Mouse (Mus musculus) cerebellum, adult 11 months (tissue): ENCODE results near the gene Snapc2.
"Not testable (repeated sequence)": the region's sequence is repeated elsewhere in the genome, so short reads cannot be mapped to it uniquely, and the experiment has no call there.

Experiments used
- DNase-seq: peaks from one replicate; pipeline ENCODE4 v3.0.0; 2022

Gene Snapc2

DNA sequence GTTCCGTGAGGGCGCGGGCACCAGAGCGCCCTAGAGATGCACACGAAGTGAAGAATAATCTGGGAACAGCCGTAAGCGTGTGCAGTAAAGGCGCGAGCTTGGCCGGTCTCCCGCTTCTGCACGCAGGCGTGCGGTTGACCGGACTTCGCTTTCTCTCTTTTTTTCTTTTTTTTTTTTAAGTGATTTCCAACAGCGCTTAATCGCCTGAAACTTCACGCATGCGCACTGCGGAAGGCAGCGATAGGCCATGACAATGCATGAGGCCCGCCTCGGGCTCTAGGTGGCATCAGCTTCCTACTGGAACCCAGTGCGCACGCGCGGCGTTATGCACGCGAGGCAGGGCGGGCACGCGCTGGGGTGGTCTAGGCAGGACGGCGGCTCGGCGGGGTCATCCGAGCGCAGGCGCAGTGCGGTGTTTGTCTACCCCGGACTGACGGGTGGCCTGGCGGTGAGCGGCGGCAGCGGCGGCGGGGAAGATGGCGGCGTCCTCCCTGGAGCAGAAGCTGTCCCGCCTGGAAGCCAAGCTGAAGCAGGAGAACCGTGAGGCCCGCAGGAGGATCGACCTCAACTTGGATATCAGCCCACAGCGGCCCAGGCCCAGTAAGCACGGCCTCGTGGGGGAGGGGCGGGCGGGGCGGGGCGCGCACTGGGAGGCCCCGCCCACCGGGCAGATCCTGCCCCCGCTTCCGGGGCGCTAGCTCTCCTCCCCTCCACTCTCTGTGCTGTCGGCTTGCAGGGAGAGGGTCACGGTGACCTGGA is 14.3 kb upstream of the Snapc2 start, which contains the start of the genes Map2k7 and Gm49320:
TSS of gene Map2k7 (plus strand) at position 307 of the 759 bp plus-strand sequence.
TSS of gene Gm49320 (plus strand) at position 432 of the 759 bp plus-strand sequence.
- peak; percentile 100 for DNase-seq

- no peak for DNase-seq
Observed at GRCm38 (mm10) chr8:4239193-4239890, 13.5 kb upstream of the Snapc2 start.

GRCm38 (mm10) chr8:4245061-4245460 is 7.8 kb upstream of the Snapc2 start:
- DNase-seq = no peak

- DNase-seq = no peak
Observed at GRCm38 (mm10) chr8:4245737-4246136, 7.1 kb upstream of the Snapc2 start.

- DNase-seq = no peak
Observed at GRCm38 (mm10) chr8:4247241-4247640, 5.6 kb upstream of the Snapc2 start.

GRCm38 (mm10) chr8:4247951-4248540 is 4.8 kb upstream of the Snapc2 start, which contains the start of gene Tgfbr3l:
Tgfbr3l (plus strand) TSS chr8:4248214.
- no peak for DNase-seq

GRCm38 (mm10) chr8:4249213-4249612 is 3.7 kb upstream of the Snapc2 start:
- DNase-seq = no peak

GRCm38 (mm10) chr8:4250306-4250970 is 2.4 kb upstream of the Snapc2 start:
- DNase-seq = peak; percentile 75

DNA sequence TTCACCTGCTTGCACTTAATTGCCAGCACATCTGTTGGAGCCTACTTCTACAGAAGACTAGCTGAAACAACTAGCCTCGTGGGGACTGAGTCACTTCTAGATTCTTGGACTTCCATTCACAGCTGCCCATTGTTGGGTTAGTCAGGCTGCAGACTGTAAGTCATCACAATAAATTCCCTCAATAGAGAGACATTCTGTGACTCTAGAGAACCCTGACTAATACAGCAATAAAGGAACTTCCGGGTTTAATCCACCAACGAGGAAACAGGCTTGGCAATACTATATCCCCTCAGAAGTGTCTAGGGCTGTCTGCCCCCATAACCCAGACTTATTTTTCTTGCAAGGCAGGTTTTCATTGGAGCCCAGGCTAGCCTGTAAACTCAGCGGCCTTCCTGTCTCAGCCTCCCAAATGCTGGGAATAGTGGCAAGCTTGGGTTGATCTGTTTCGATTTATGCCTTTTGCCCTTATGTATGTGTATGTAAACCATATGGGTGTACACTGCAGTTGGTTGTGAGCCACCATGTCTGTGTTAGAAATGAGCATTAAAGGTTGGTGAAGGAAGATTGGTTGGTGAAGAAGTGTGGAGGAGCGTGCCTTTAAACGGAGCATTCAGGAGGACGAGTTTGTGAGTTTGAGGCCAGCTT is 642 bp upstream of the Snapc2 start:
- DNase-seq = no peak

- peak; percentile 69 for DNase-seq
Observed at GRCm38 (mm10) chr8:4254001-4254400, 1.1 kb downstream of the Snapc2 start.

DNA sequence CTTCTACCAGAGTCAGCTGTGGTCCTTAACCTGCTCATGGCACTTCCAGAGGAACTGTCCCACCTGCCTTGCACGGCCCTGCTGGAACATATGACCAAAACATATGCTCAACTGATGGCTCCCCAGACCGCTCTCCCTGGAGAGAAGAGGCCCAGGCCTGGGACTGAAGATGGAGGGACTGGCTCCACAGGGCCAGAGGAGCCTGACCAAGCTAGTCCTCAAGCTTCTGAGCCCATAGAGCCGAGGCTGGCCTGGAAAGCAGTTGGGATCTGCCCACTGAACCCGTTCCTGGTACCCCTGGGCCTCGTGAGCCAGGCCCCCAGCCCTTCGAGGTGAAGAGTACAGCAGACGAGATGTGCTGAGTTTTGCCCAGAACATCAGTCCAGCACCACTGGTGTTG is 2.6 kb downstream of the Snapc2 start:
- not testable (repeated sequence) for DNase-seq

GRCm38 (mm10) chr8:4256911-4257310 is 4.0 kb downstream of the Snapc2 start:
- DNase-seq = no peak

DNA sequence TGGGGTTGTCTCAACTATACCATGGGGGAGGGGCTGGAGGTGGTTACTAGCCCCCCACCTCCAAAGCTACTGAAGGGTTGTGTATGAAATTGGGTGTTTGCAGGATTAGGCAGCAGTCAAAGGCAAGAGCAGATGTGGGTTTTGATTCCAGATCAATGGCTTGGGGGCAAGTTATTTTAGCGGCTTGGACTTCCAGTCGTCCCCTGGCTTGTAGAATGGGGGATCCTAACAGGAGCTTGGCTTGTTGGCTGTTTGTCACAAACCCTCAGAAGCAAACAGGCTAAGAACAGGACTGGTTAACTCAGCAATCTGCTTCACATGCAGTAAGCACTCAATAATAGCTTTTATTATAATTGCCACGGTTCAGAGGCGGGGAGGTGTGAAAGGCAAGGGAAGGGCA is 4.5 kb downstream of the Snapc2 start:
- no peak for DNase-seq

GRCm38 (mm10) chr8:4258233-4258632 is 5.4 kb downstream of the Snapc2 start:
- peak; percentile 58 for DNase-seq

GRCm38 (mm10) chr8:4258678-4259077 is 5.8 kb downstream of the Snapc2 start:
- no peak for DNase-seq

- peak; percentile 67 for DNase-seq
Observed at GRCm38 (mm10) chr8:4259125-4259804, 6.4 kb downstream of the Snapc2 start, which contains the start of gene Ctxn1. Ctxn1 (minus strand) TSS chr8:4259274.

GRCm38 (mm10) chr8:4259805-4260170 is 6.9 kb downstream of the Snapc2 start:
- no peak for DNase-seq

- no peak for DNase-seq
Observed at GRCm38 (mm10) chr8:4263105-4263791, 10.4 kb downstream of the Snapc2 start.

- no peak for DNase-seq
Observed at GRCm38 (mm10) chr8:4265160-4265914, 12.5 kb downstream of the Snapc2 start.

GRCm38 (mm10) chr8:4267627-4268026 is 14.7 kb downstream of the Snapc2 start:
- no peak for DNase-seq

DNA sequence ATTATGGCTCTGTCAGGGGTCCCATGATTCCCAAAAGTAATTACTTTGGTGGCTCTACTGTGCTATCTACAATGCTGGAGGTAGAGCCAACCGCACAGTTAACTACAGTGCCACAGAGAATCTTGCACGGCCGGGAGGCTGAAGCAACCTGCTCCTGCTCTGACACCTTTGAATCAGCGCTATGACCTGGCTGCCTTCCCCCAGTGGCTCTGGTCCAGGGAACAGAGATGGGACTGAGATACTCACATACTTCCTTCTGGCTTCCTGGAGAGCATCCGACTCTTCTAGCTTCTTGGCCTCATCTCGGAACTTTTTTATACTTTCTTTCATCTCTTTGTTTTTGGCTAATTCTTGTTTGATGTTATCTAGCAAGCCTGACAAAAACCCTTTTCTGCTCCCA is 16.7 kb downstream of the Snapc2 start:
- DNase-seq = no peak
